Mouse (Mus musculus) testis, adult 2 months (tissue): ENCODE data around the gene Smtnl1.

Source experiments
- CTCF ChIP-seq: fragments of 200-500 bp; IDR thresholded peaks from 2 replicates; pipeline ENCODE4 v1.5.1; 2012; ENCODE audit warnings: low read depth, mild to moderate bottlenecking, inconsistent platforms, low read length, moderate library complexity; ENCODE audit not compliant: control insufficient read depth, insufficient read depth, insufficient replicate concordance
- POLR2A ChIP-seq: fragments of 200-500 bp; IDR thresholded peaks from 2 replicates; pipeline ENCODE4 v1.6.1; 2012; ENCODE audit warnings: low read depth, mild to moderate bottlenecking, inconsistent platforms, low read length, moderate library complexity; ENCODE audit not compliant: control insufficient read depth

DNA sequence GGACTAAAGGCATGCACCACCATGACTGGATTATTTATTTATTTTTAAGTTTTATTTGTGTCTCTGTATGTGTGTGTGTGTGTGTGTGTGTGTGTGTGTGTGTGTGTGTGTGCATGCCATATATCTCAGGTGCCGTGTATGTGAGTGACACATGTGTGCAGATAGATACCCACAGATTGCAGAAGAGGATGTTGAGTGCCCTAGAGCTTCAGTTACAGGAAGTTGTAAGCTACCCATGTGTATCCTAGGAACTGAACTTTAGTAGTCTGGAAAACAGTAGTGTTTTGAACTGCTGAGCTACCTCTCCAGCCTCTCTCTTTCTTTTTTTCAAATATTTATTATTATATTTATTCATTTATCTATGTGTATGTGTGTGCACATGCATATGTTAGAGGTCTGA is 39.1 kb downstream of the Smtnl1 start:
- no peak for TF ChIP-seq CTCF
- TF ChIP-seq POLR2A = no peak
